Mouse (Mus musculus): ENCODE data around the gene Tmem114. TPM values are rescaled to one million over a fixed set of nuclear protein-coding genes. Genes with fewer than 3 reads are reported as not detected.

Tmem114 gene
- polyA plus RNA-seq, 1 experiment from 2014 or later: not detected

DNA sequence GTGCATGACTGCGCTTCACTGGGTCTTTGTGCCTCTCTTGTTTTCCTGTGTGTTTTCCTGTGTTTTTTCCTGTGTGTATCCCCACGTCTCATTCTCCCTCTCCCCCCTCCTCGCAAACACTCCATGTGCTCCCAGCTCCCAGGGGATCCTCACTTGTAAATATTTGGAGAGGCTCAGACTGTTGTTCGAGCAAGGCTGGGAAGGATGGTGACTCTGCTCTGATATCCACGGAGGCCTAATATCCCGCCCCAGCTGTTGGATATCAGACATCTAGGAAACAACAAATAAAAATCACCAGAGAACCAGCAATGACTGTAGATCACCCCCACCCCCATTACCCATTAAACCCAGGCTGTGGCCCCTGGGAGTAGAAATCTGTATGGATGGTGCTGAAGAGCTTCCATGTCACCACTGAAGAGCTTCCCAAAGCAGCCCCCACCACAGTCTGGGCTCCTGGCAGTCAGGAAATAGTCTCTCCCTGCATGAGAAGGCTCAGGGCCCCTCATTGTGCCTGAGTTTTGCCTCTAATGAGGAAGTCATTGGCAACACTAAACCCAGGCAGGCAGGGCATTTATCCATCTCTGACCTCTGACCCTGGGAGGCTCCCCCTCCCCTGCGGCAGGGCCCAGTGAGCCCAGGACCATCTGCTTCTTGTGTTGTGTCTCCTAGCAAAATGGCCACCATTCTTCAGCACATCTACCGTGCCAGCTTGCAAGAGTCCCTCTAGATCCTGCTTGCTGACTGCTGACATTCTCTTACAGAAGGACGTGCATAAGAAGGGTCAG, 23.6 kb downstream of the Tmem114 start:
- WGBS: 61% methylated on average over 9 of the region's 9 CpGs
- ATAC-seq (replicated peaks; ENCODE audit: low FRiP score) (no peak), DNase-seq (ENCODE audit: low spot score) (no peak)

GRCm38 (mm10) chr16:8399868-8400267, 25.1 kb downstream of the Tmem114 start:
- no peaks in the 10 kb centered on the region for H3K4me1 ChIP-seq (replicated peaks; ENCODE audit: control insufficient read depth, insufficient read depth, low read length)
- H3K9me3 ChIP-seq (ENCODE audit: control insufficient read depth, low read length): no peaks in the 10 kb centered on the region
- H3K36me3 ChIP-seq (ENCODE audit: control insufficient read depth, insufficient read depth, low read length): no peaks in the 10 kb centered on the region
- H3K27ac ChIP-seq (ENCODE audit: low read depth, low read length): no peak overlapping the region
- H3K4me2 ChIP-seq: no peak overlapping the region
- H3K9ac ChIP-seq (ENCODE audit: low read depth, low read length): no peak overlapping the region
- DNase-seq (ENCODE audit: low spot score) (no peak), ATAC-seq (replicated peaks; ENCODE audit: low FRiP score) (no peak)
- WGBS: 80% methylated on average over 6 of the region's 6 CpGs
- H3K27me3 ChIP-seq (replicated peaks; ENCODE audit: control insufficient read depth, insufficient read depth, low read length): no peaks in the 10 kb centered on the region
- no peak overlapping the region for H3K4me3 ChIP-seq (ENCODE audit: low read depth, low read length)

More for the DNA sequence above, 23.6 kb downstream of the Tmem114 start:
- Histone ChIP-seq H3K27ac (ENCODE audit: low read depth, low read length) (no peak overlapping the region), H3K27me3 (replicated peaks; ENCODE audit: control insufficient read depth, insufficient read depth, low read length) (no peaks in the 10 kb centered on the region), H3K9me3 (ENCODE audit: control insufficient read depth, low read length) (no peaks in the 10 kb centered on the region), H3K4me1 (replicated peaks; ENCODE audit: control insufficient read depth, insufficient read depth, low read length) (no peaks in the 10 kb centered on the region), H3K36me3 (ENCODE audit: control insufficient read depth, insufficient read depth, low read length) (no peaks in the 10 kb centered on the region), H3K9ac (ENCODE audit: low read depth, low read length) (no peak overlapping the region), H3K4me2 (no peak overlapping the region), H3K4me3 (ENCODE audit: low read depth, low read length) (no peak overlapping the region)

DNA sequence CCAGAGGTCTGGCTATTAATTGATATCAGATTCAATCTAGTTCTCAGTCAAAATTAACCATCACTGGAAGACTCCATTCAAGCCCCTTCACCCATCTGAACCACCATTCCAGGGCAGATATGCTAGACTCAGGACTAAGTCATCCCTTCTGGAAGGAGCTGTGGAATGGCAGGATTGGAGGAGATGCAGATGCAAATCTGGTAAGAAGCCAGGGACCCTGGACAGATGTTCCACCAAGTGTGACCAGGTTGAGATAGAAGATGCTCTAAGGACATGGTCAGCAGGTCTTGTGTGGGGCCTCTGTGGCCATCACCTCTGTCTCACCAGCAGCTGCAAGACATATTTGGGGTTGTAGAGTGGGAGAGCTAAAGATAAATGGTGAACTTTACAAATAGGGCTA, 30.0 kb downstream of the Tmem114 start:
- Histone ChIP-seq H3K4me2 (no peak overlapping the region), H3K36me3 (ENCODE audit: control insufficient read depth, insufficient read depth, low read length) (no peaks in the 10 kb centered on the region), H3K4me1 (replicated peaks; ENCODE audit: control insufficient read depth, insufficient read depth, low read length) (no peaks in the 10 kb centered on the region), H3K27me3 (replicated peaks; ENCODE audit: control insufficient read depth, insufficient read depth, low read length) (no peaks in the 10 kb centered on the region), H3K27ac (ENCODE audit: low read depth, low read length) (no peak overlapping the region), H3K4me3 (ENCODE audit: low read depth, low read length) (no peak overlapping the region), H3K9ac (ENCODE audit: low read depth, low read length) (no peak overlapping the region), H3K9me3 (ENCODE audit: control insufficient read depth, low read length) (no peaks in the 10 kb centered on the region)
- DNase-seq (ENCODE audit: low spot score): no peak
- no peak for ATAC-seq (replicated peaks; ENCODE audit: low FRiP score)

DNA sequence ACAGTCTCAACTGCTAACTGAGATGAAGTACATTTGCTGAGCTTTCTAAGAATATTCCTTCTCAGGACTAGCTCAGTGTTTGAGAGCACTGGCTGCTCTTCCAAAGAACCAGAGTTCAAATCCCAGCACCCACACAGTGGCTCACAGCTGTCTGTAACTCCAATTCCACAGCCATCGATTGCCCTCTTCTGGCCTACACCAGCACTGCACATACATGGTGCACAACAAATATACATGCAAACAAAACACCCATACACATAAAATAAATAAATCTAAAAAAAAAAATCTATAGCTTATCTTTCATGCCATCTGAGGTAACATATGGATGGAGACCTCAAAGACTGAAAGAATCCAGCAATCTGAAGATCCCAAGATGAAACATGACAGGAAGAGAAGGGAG, 36.4 kb downstream of the Tmem114 start:
- DNase-seq (ENCODE audit: low spot score) (no peak), ATAC-seq (replicated peaks; ENCODE audit: low FRiP score) (no peak)
- Histone ChIP-seq H3K27ac (ENCODE audit: low read depth, low read length) (no peak overlapping the region), H3K4me1 (replicated peaks; ENCODE audit: control insufficient read depth, insufficient read depth, low read length) (no peaks in the 10 kb centered on the region), H3K9ac (ENCODE audit: low read depth, low read length) (no peak overlapping the region), H3K36me3 (ENCODE audit: control insufficient read depth, insufficient read depth, low read length) (no peaks in the 10 kb centered on the region), H3K4me3 (ENCODE audit: low read depth, low read length) (no peak overlapping the region), H3K27me3 (replicated peaks; ENCODE audit: control insufficient read depth, insufficient read depth, low read length) (no peaks in the 10 kb centered on the region), H3K4me2 (no peak overlapping the region), H3K9me3 (ENCODE audit: control insufficient read depth, low read length) (no peaks in the 10 kb centered on the region)
- WGBS: 67% methylated on average over 1 of the region's 1 CpGs

DNA sequence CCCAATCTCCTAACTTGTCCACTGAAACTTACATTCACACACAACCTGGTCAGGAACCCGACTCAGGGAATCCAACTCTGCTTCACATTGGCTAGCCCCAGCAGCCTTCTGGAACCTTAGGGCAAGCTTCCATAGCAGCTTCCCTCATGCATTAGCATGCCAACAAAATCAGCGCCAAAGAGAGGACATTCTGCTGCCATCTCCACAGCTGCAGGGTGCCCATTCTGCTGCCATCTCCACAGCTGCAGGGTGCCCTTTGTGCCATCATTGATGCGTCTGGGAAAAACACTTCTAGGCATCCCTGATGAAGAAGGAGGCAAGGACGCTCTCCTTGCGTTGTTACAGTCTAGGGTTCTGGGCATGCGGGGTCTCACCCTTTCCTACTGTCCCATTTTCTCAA, 38.5 kb downstream of the Tmem114 start:
- DNase-seq (ENCODE audit: low spot score): no peak
- no peak overlapping the region for H3K27ac ChIP-seq (ENCODE audit: low read depth, low read length)
- no peak overlapping the region for H3K4me2 ChIP-seq
- H3K9ac ChIP-seq (ENCODE audit: low read depth, low read length): no peak overlapping the region
- WGBS: 75% methylated on average over 6 of the region's 6 CpGs
- no peaks in the 10 kb centered on the region for H3K4me1 ChIP-seq (replicated peaks; ENCODE audit: control insufficient read depth, insufficient read depth, low read length)
- H3K36me3 ChIP-seq (ENCODE audit: control insufficient read depth, insufficient read depth, low read length): no peaks in the 10 kb centered on the region
- H3K27me3 ChIP-seq (replicated peaks; ENCODE audit: control insufficient read depth, insufficient read depth, low read length): no peaks in the 10 kb centered on the region
- no peaks in the 10 kb centered on the region for H3K9me3 ChIP-seq (ENCODE audit: control insufficient read depth, low read length)
- no peak overlapping the region for H3K4me3 ChIP-seq (ENCODE audit: low read depth, low read length)
- no peak for ATAC-seq (replicated peaks; ENCODE audit: low FRiP score)

GRCm38 (mm10) chr16:8385679-8386078, 39.3 kb downstream of the Tmem114 start:
- ATAC-seq (replicated peaks; ENCODE audit: low FRiP score) (no peak), DNase-seq (ENCODE audit: low spot score) (no peak)
- no peaks in the 10 kb centered on the region for H3K4me1 ChIP-seq (replicated peaks; ENCODE audit: control insufficient read depth, insufficient read depth, low read length)
- no peak overlapping the region for H3K27ac ChIP-seq (ENCODE audit: low read depth, low read length)
- H3K36me3 ChIP-seq (ENCODE audit: control insufficient read depth, insufficient read depth, low read length): no peaks in the 10 kb centered on the region
- H3K27me3 ChIP-seq (replicated peaks; ENCODE audit: control insufficient read depth, insufficient read depth, low read length): no peaks in the 10 kb centered on the region
- 62% methylated on average over 5 of the region's 5 CpGs for WGBS
- H3K9ac ChIP-seq (ENCODE audit: low read depth, low read length): no peak overlapping the region
- H3K4me3 ChIP-seq (ENCODE audit: low read depth, low read length): no peak overlapping the region
- no peaks in the 10 kb centered on the region for H3K9me3 ChIP-seq (ENCODE audit: control insufficient read depth, low read length)
- no peak overlapping the region for H3K4me2 ChIP-seq

DNA sequence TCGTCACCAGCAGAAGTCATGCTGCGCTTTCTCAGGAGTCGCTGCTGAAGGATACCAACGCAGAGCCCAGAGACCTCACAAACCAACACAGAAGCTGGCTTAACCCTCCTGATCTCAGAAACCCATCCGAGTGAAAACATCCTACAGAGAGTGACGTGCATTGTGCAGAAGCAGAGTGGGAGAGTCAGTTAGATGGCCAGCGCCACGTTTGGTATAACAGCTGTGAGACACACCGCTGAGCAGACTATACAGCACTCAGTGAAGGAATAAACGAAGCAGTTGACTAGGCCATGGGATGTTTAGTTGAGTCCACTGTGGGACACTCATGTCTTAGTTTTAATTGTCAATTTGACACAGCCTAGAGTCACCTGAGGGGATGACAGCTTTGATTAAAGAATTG, 40.2 kb downstream of the Tmem114 start:
- Histone ChIP-seq H3K36me3 (ENCODE audit: control insufficient read depth, insufficient read depth, low read length) (no peaks in the 10 kb centered on the region), H3K4me1 (replicated peaks; ENCODE audit: control insufficient read depth, insufficient read depth, low read length) (no peaks in the 10 kb centered on the region), H3K27me3 (replicated peaks; ENCODE audit: control insufficient read depth, insufficient read depth, low read length) (no peaks in the 10 kb centered on the region), H3K9me3 (ENCODE audit: control insufficient read depth, low read length) (no peaks in the 10 kb centered on the region), H3K4me3 (ENCODE audit: low read depth, low read length) (no peak overlapping the region), H3K9ac (ENCODE audit: low read depth, low read length) (no peak overlapping the region), H3K4me2 (no peak overlapping the region), H3K27ac (ENCODE audit: low read depth, low read length) (no peak overlapping the region)
- 80% methylated on average over 10 of the region's 10 CpGs for WGBS
- ATAC-seq (replicated peaks; ENCODE audit: low FRiP score) (no peak), DNase-seq (ENCODE audit: low spot score) (no peak)

GRCm38 (mm10) chr16:8383396-8383795, 41.5 kb downstream of the Tmem114 start:
- Histone ChIP-seq H3K9me3 (ENCODE audit: control insufficient read depth, low read length) (no peaks in the 10 kb centered on the region), H3K4me1 (replicated peaks; ENCODE audit: control insufficient read depth, insufficient read depth, low read length) (no peaks in the 10 kb centered on the region), H3K27me3 (replicated peaks; ENCODE audit: control insufficient read depth, insufficient read depth, low read length) (no peaks in the 10 kb centered on the region), H3K36me3 (ENCODE audit: control insufficient read depth, insufficient read depth, low read length) (no peaks in the 10 kb centered on the region), H3K9ac (ENCODE audit: low read depth, low read length) (no peak overlapping the region), H3K4me3 (ENCODE audit: low read depth, low read length) (no peak overlapping the region), H3K4me2 (no peak overlapping the region), H3K27ac (ENCODE audit: low read depth, low read length) (no peak overlapping the region)
- DNase-seq (ENCODE audit: low spot score) (no peak), ATAC-seq (replicated peaks; ENCODE audit: low FRiP score) (no peak)
- 73% methylated on average over 9 of the region's 9 CpGs for WGBS

DNA sequence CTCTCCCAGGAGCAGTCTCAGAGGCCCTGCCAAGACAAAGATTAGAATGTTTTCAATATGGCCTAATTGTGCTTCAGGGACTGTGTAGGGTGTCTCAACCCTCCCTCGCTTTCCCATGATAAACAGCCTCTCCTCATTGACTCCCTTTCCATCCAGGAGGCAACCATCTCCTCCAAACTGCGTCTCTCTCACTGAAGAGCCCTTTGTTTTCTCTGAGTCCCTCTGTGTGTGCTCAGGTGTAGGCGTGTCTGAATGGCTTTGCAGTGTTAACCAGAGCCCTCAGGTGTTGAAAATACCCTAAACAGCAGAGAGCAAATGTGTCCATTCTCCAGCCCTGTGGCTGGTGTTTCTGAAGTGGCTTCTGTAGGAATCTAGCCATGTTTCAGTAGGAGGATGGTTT, 61.9 kb downstream of the Tmem114 start:
- no peak for ATAC-seq (replicated peaks; ENCODE audit: low FRiP score)
- H3K4me1 ChIP-seq (replicated peaks; ENCODE audit: control insufficient read depth, insufficient read depth, low read length): no peaks in the 10 kb centered on the region
- 64% methylated on average over 3 of the region's 3 CpGs for WGBS
- no peak overlapping the region for H3K4me3 ChIP-seq (ENCODE audit: low read depth, low read length)
- no peak overlapping the region for H3K9ac ChIP-seq (ENCODE audit: low read depth, low read length)
- H3K27ac ChIP-seq (ENCODE audit: low read depth, low read length): no peak overlapping the region
- H3K27me3 ChIP-seq (replicated peaks; ENCODE audit: control insufficient read depth, insufficient read depth, low read length): no peaks in the 10 kb centered on the region
- H3K4me2 ChIP-seq: no peak overlapping the region
- H3K9me3 ChIP-seq (ENCODE audit: control insufficient read depth, low read length): no peaks in the 10 kb centered on the region
- H3K36me3 ChIP-seq (ENCODE audit: control insufficient read depth, insufficient read depth, low read length): no peaks in the 10 kb centered on the region
- no peak for DNase-seq (ENCODE audit: low spot score)

Measured in liver, embryonic 11.5 days (tissue).